In the genomic region with DNA sequence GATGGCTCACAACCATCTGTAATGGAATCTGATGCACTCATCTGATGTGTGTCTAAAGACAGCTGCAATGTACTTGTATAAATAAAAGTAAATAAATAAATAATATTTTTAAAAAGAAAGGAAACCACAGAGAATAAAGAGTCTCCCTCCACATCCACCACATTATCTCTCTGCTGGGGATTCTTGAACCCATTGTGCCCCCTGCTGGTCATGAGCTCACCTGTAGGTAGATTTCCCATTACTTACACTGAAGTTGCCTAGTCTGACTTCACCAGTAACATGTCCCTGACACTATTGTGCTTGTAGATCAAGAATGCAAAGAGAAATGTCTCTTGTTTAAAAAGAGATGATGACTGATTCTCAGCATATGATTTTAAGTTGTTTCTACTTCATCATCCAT, we compare ENCODE assay signal across 8 mouse cellular contexts.
A peak's percentile ranks its signal among the peaks of the same experiment; 100 is the strongest.
DNase-seq lines count a peak whose midpoint lies in the region; ATAC-seq and TF ChIP-seq lines count a peak whose summit lies in the region.
"Not testable (repeated sequence)": the region's sequence is repeated elsewhere in the genome, so short reads cannot be mapped to it uniquely, and the experiment has no call there.

No protein-coding gene starts in this region.

- not testable (repeated sequence) for TF ChIP-seq POLR2A in thymus, adult 2 months (IDR thresholded peaks at IDR 0.05; ENCODE audit: control insufficient read depth, extremely low read depth, insufficient read depth, low read length, poor library complexity)

- H3K36me3 ChIP-seq in thymus, adult 2 months (ENCODE audit: control insufficient read depth, insufficient read depth, low read length), result not testable (repeated sequence)

- not testable (repeated sequence) for H3K4me3 ChIP-seq in thymus, adult 2 months (ENCODE audit: control insufficient read depth, insufficient read depth, low read length)

- peak; percentile 88 for ATAC-seq in activated CD4-positive, CD25-positive, alpha-beta regulatory T cell, adult 4 months

- H3K4me1 ChIP-seq in thymus, adult 2 months (replicated peaks; ENCODE audit: control insufficient read depth, insufficient read depth, low read length), result not testable (repeated sequence)

- TF ChIP-seq CTCF in thymus, adult 2 months (IDR thresholded peaks at IDR 0.05; ENCODE audit: borderline replicate concordance, control insufficient read depth, extremely low read depth, insufficient read depth, low read length, poor library complexity), result not testable (repeated sequence)

- H3K27me3 ChIP-seq in thymus, adult 2 months (ENCODE audit: control insufficient read depth, insufficient read depth, low read length), result not testable (repeated sequence)

- not testable (repeated sequence) for H3K27ac ChIP-seq in thymus, adult 2 months (ENCODE audit: control insufficient read depth, insufficient read depth, low read length)

- DNase-seq in CD4-positive helper T cell, adult 2 months (ENCODE audit: low read depth, low spot score), result peak; percentile 53
- peak; percentile 50 for DNase-seq in adrenal gland, postnatal 14 days
- DNase-seq in induced T-regulatory cell, adult 2 months (ENCODE audit: low read depth), result peak; percentile 73
- DNase-seq in lung, postnatal 14 days, result peak; percentile 3
- DNase-seq in natural killer cell, adult 2 months (ENCODE audit: low spot score in 2 of 2), result peak; percentile 44 to 53
- DNase-seq in thymus, adult 2 months, result peak; percentile 63
- peak; percentile 80 for DNase-seq in thymus, postnatal 4 days

Comparison
In these comparisons a context has a peak if more than half of its experiments do, and no peak if none do; other contexts are left out.
1. DNase-seq: peak in every context shown above with its lines; median percentile 80 in thymus, postnatal 4 days; 73 in induced T-regulatory cell, adult 2 months; 63 in thymus, adult 2 months; 53 in CD4-positive helper T cell, adult 2 months; 50 in adrenal gland, postnatal 14 days; 48 in natural killer cell, adult 2 months; 3 in lung, postnatal 14 days.